Mouse (Mus musculus): ENCODE data around the gene Myh10. TPM values are rescaled to one million over a fixed set of nuclear protein-coding genes. Genes with fewer than 3 reads are reported as not detected.

Myh10 gene
- polyA plus RNA-seq, 1 experiment: 20.9 TPM

GRCm38 (mm10) chr11:68764622-68765021 lies 73.3 kb downstream of the Myh10 start:
- Histone ChIP-seq H3K36me3 (ENCODE audit: control insufficient read depth, insufficient read depth) (peaks cover 15% of the 10 kb centered on the region), H3ac (ENCODE audit: control insufficient read depth, insufficient read length) (no peak overlapping the region), H3K4me3 (no peak overlapping the region), H3K79me2 (ENCODE audit: control insufficient read depth, insufficient read depth) (no peaks in the 10 kb centered on the region), H3K4me2 (ENCODE audit: low read depth) (no peak overlapping the region), H3K27me3 (ENCODE audit: control insufficient read depth, insufficient read depth, insufficient read length) (no peaks in the 10 kb centered on the region)
- TF ChIP-seq E2F4 (IDR thresholded peaks at IDR 0.05; ENCODE audit: insufficient read depth) (no peak), CEBPB (IDR thresholded peaks at IDR 0.05; ENCODE audit: insufficient read depth, poor library complexity, severe bottlenecking) (no peak), MYOG (IDR thresholded peaks at IDR 0.05; ENCODE audit: control insufficient read depth in 1 of 3, insufficient read depth in 1 of 3, insufficient read length in 2 of 3, low read depth in 2 of 3) (no peak), REST (IDR thresholded peaks at IDR 0.05; ENCODE audit: insufficient read depth, insufficient read length) (no peak), SRF (IDR thresholded peaks at IDR 0.05; ENCODE audit: control insufficient read depth, insufficient read length, low read depth) (no peak), TCF3 (IDR thresholded peaks at IDR 0.05; ENCODE audit: insufficient read length, low read depth) (no peak), TCF12 (IDR thresholded peaks at IDR 0.05; ENCODE audit: insufficient read depth, poor library complexity, severe bottlenecking) (no peak), MYOD1 (IDR thresholded peaks at IDR 0.05; ENCODE audit: control insufficient read depth in 1 of 3, insufficient read length in 2 of 3, low read depth in 2 of 3) (no peak), USF1 (IDR thresholded peaks at IDR 0.05; ENCODE audit: low read depth) (no peak), POLR2AphosphoS2 (IDR thresholded peaks at IDR 0.05; ENCODE audit: insufficient read length, low read depth) (no peak), MAX (IDR thresholded peaks at IDR 0.05; ENCODE audit: low read depth) (no peak), POLR2A (IDR thresholded peaks at IDR 0.05; ENCODE audit: insufficient read length, low read depth) (no peak)

GRCm38 (mm10) chr11:68767762-68768542 lies 76.6 kb downstream of the Myh10 start:
- H3K27me3 ChIP-seq (ENCODE audit: control insufficient read depth, insufficient read depth, insufficient read length): no peaks in the 10 kb centered on the region
- TF ChIP-seq MAX (IDR thresholded peaks at IDR 0.05; ENCODE audit: low read depth) (no peak), E2F4 (IDR thresholded peaks at IDR 0.05; ENCODE audit: insufficient read depth) (no peak), USF1 (IDR thresholded peaks at IDR 0.05; ENCODE audit: low read depth) (no peak), CEBPB (IDR thresholded peaks at IDR 0.05; ENCODE audit: insufficient read depth, poor library complexity, severe bottlenecking) (no peak), TCF12 (IDR thresholded peaks at IDR 0.05; ENCODE audit: insufficient read depth, poor library complexity, severe bottlenecking) (no peak), POLR2A (IDR thresholded peaks at IDR 0.05; ENCODE audit: insufficient read length, low read depth) (no peak), TCF3 (IDR thresholded peaks at IDR 0.05; ENCODE audit: insufficient read length, low read depth) (no peak), MYOD1 (IDR thresholded peaks at IDR 0.05; ENCODE audit: control insufficient read depth in 1 of 3, insufficient read length in 2 of 3, low read depth in 2 of 3) (no peak), SRF (IDR thresholded peaks at IDR 0.05; ENCODE audit: control insufficient read depth, insufficient read length, low read depth) (no peak), POLR2AphosphoS2 (IDR thresholded peaks at IDR 0.05; ENCODE audit: insufficient read length, low read depth) (no peak), REST (IDR thresholded peaks at IDR 0.05; ENCODE audit: insufficient read depth, insufficient read length) (no peak), MYOG (IDR thresholded peaks at IDR 0.05; ENCODE audit: control insufficient read depth in 1 of 3, insufficient read depth in 1 of 3, insufficient read length in 2 of 3, low read depth in 2 of 3) (no peak)
- no peak overlapping the region for H3K4me2 ChIP-seq (ENCODE audit: low read depth)
- H3K79me2 ChIP-seq (ENCODE audit: control insufficient read depth, insufficient read depth): no peaks in the 10 kb centered on the region
- peaks cover 15% of the 10 kb centered on the region for H3K36me3 ChIP-seq (ENCODE audit: control insufficient read depth, insufficient read depth)
- no peak overlapping the region for H3K4me3 ChIP-seq
- no peak overlapping the region for H3ac ChIP-seq (ENCODE audit: control insufficient read depth, insufficient read length)

GRCm38 (mm10) chr11:68769770-68770510 lies 78.6 kb downstream of the Myh10 start:
- Histone ChIP-seq H3ac (ENCODE audit: control insufficient read depth, insufficient read length) (no peak overlapping the region), H3K4me2 (ENCODE audit: low read depth) (no peak overlapping the region), H3K27me3 (ENCODE audit: control insufficient read depth, insufficient read depth, insufficient read length) (no peaks in the 10 kb centered on the region), H3K4me3 (no peak overlapping the region), H3K79me2 (ENCODE audit: control insufficient read depth, insufficient read depth) (no peaks in the 10 kb centered on the region), H3K36me3 (ENCODE audit: control insufficient read depth, insufficient read depth) (peaks cover 15% of the 10 kb centered on the region)
- TF ChIP-seq SRF (IDR thresholded peaks at IDR 0.05; ENCODE audit: control insufficient read depth, insufficient read length, low read depth): no peak
- no peak for TF ChIP-seq TCF12 (IDR thresholded peaks at IDR 0.05; ENCODE audit: insufficient read depth, poor library complexity, severe bottlenecking)
- TF ChIP-seq TCF3 (IDR thresholded peaks at IDR 0.05; ENCODE audit: insufficient read length, low read depth): no peak
- TF ChIP-seq REST (IDR thresholded peaks at IDR 0.05; ENCODE audit: insufficient read depth, insufficient read length): no peak
- no peak for TF ChIP-seq MYOD1 (IDR thresholded peaks at IDR 0.05; ENCODE audit: control insufficient read depth in 1 of 3, insufficient read length in 2 of 3, low read depth in 2 of 3)
- TF ChIP-seq E2F4 (IDR thresholded peaks at IDR 0.05; ENCODE audit: insufficient read depth): no peak
- TF ChIP-seq MAX (IDR thresholded peaks at IDR 0.05; ENCODE audit: low read depth): no peak
- no peak for TF ChIP-seq CEBPB (IDR thresholded peaks at IDR 0.05; ENCODE audit: insufficient read depth, poor library complexity, severe bottlenecking)
- no peak for TF ChIP-seq MYOG (IDR thresholded peaks at IDR 0.05; ENCODE audit: control insufficient read depth in 1 of 3, insufficient read depth in 1 of 3, insufficient read length in 2 of 3, low read depth in 2 of 3)
- TF ChIP-seq POLR2A (IDR thresholded peaks at IDR 0.05; ENCODE audit: insufficient read length, low read depth): no peak
- TF ChIP-seq POLR2AphosphoS2 (IDR thresholded peaks at IDR 0.05; ENCODE audit: insufficient read length, low read depth): no peak
- TF ChIP-seq USF1 (IDR thresholded peaks at IDR 0.05; ENCODE audit: low read depth): no peak

DNA sequence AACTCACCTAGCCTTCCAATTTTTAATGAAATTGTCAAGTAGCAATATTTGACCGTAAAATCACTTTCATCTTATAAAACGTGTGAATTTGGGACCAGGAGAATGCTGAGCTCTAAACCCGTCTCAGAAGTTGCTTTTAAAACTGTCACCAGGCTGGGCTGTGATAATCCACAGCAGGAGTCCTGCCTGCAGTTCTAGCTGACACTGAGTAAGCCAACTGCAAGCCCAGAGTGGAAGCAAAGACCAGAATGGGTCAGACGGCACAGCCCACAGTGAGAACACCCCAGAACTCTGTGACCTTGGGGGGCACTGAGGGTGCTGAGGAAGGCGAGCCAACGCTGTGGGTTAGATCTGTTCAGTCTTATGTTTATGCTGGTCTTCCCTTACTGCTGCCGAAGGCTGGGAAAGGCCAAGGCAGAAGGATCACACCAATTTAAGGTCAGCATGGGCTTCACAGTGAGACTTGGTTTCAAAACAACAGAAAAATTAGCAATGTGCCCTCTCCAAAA lies 84.8 kb downstream of the Myh10 start:
- Histone ChIP-seq H3ac (ENCODE audit: control insufficient read depth, insufficient read length) (no peak overlapping the region), H3K36me3 (ENCODE audit: control insufficient read depth, insufficient read depth) (peaks cover 5% of the 10 kb centered on the region), H3K27me3 (ENCODE audit: control insufficient read depth, insufficient read depth, insufficient read length) (no peaks in the 10 kb centered on the region)

More for the DNA sequence above, 84.8 kb downstream of the Myh10 start:
- Histone ChIP-seq H3K79me2 (ENCODE audit: control insufficient read depth, insufficient read depth) (no peaks in the 10 kb centered on the region), H3K4me3 (no peak overlapping the region), H3K4me2 (ENCODE audit: low read depth) (no peak overlapping the region)
- no peak for TF ChIP-seq POLR2A (IDR thresholded peaks at IDR 0.05; ENCODE audit: insufficient read length, low read depth)
- no peak for TF ChIP-seq TCF12 (IDR thresholded peaks at IDR 0.05; ENCODE audit: insufficient read depth, poor library complexity, severe bottlenecking)
- no peak for TF ChIP-seq MAX (IDR thresholded peaks at IDR 0.05; ENCODE audit: low read depth)
- no peak for TF ChIP-seq CEBPB (IDR thresholded peaks at IDR 0.05; ENCODE audit: insufficient read depth, poor library complexity, severe bottlenecking)
- TF ChIP-seq USF1 (IDR thresholded peaks at IDR 0.05; ENCODE audit: low read depth): no peak

Measured in myocyte (in vitro differentiated cells).